Mouse (Mus musculus) B cell, adult (primary cell): ENCODE measurements around the gene Nxf3. TPM values are rescaled to one million over a fixed set of nuclear protein-coding genes. Genes with fewer than 3 reads are reported as not detected.

Source experiments
- total RNA-seq: library from RNA; stranded (reverse); gene quantifications from 4 replicates; pipeline ENCODE4 v1.2.4, GENCODE M21; 2023; ENCODE audit not compliant: inconsistent age

Gene Nxf3
- total RNA-seq = not detected in 4 replicates

GRCm38 (mm10) chrX:136085155-136085554 lies at the start of gene Nxf3:
Nxf3 (minus strand) TSS chrX:136085255.

GRCm38 (mm10) chrX:136068020-136068419 lies 17.0 kb downstream of the Nxf3 start, which contains the start of gene Bex2:
Bex2 (minus strand) TSS chrX:136068236.

GRCm38 (mm10) chrX:136032799-136033763 lies 52.0 kb downstream of the Nxf3 start, which contains the start of gene Arxes1:
Arxes1 (plus strand) TSS chrX:136033367.

Other genes with a start within 250 kb of the Nxf3 start
- gene Gprasp2, start 246.2 kb downstream of the Nxf3 start, total RNA-seq = 7.7 to 13.8 TPM (median 11.8 TPM) in 4 replicates
- 0.33 to 0.64 TPM in 2 of 4 replicates, not detected in the others for gene Arxes2, start 91.4 kb downstream of the Nxf3 start, total RNA-seq
- gene Arxes1, start 51.9 kb downstream of the Nxf3 start, total RNA-seq = 0.45 TPM in 1 of 4 replicates, not detected in the others
- 0.60 to 0.64 TPM in 2 of 4 replicates, not detected in the others for gene Bex2, start 17.0 kb downstream of the Nxf3 start, total RNA-seq
- 1.5 TPM in 1 of 4 replicates, not detected in the others for gene Bex4, start 53.7 kb upstream of the Nxf3 start, total RNA-seq
- 1.2 to 2.7 TPM (median 1.6 TPM) in 3 of 4 replicates, not detected in the other for gene Tceal8, start 87.1 kb upstream of the Nxf3 start, total RNA-seq
- not detected in 4 replicates for gene Tceal5, start 118.6 kb upstream of the Nxf3 start, total RNA-seq
- not detected in 4 replicates for gene Tceal7, start 129.5 kb upstream of the Nxf3 start, total RNA-seq
- 1.6 to 3.0 TPM (median 2.5 TPM) in 4 replicates for gene Bex1, start 130.3 kb upstream of the Nxf3 start, total RNA-seq
- gene Tceal9, start 159.8 kb upstream of the Nxf3 start, total RNA-seq = 65.9 to 82.3 TPM (median 72.4 TPM) in 4 replicates
- gene Bex3, start 185.0 kb upstream of the Nxf3 start, total RNA-seq = 80.9 to 94.1 TPM (median 89.0 TPM) in 4 replicates